Mouse (Mus musculus) myocyte (in vitro differentiated cells): Measurements from ENCODE around the gene Sebox.

Experiments used
- CEBPB ChIP-seq: IDR thresholded peaks from 2 replicates; pipeline ENCODE4 v1.6.1; 2011; ENCODE audit warnings: mild to moderate bottlenecking, moderate library complexity; ENCODE audit not compliant: poor library complexity, insufficient read depth, severe bottlenecking
- MAX ChIP-seq: IDR thresholded peaks from one replicate; pipeline ENCODE4 v1.6.1; 2011; ENCODE audit warnings: low read depth, mild to moderate bottlenecking, control low read depth
- MYOD1 ChIP-seq, 3 experiments: IDR thresholded peaks; one replicate each; pipeline ENCODE4 v1.6.1; 2011; ENCODE audit warnings: control low read depth in 2 of 3, low read depth in 2 of 3, mild to moderate bottlenecking in 2 of 3, moderate library complexity in 1 of 3; ENCODE audit not compliant: insufficient read length in 2 of 3, control insufficient read depth in 1 of 3
- MYOG ChIP-seq, 3 experiments: IDR thresholded peaks; one replicate each; pipeline ENCODE4 v1.6.1; 2011; ENCODE audit warnings: control low read depth in 2 of 3, low read depth in 2 of 3, mild to moderate bottlenecking in 2 of 3; ENCODE audit not compliant: insufficient read length in 2 of 3, control insufficient read depth in 1 of 3, insufficient read depth in 1 of 3
- POLR2A ChIP-seq: IDR thresholded peaks from one replicate; pipeline ENCODE4 v1.6.1; 2011; ENCODE audit warnings: low read depth, mild to moderate bottlenecking, control low read depth, moderate library complexity; ENCODE audit not compliant: insufficient read length
- POLR2AphosphoS2 ChIP-seq: IDR thresholded peaks from one replicate; pipeline ENCODE4 v1.6.1; 2011; ENCODE audit warnings: low read depth, control low read depth; ENCODE audit not compliant: insufficient read length
- REST ChIP-seq: IDR thresholded peaks from one replicate; pipeline ENCODE4 v1.6.1; 2011; ENCODE audit warnings: mild to moderate bottlenecking, control low read depth, moderate library complexity; ENCODE audit not compliant: insufficient read depth, insufficient read length
- TCF12 ChIP-seq: IDR thresholded peaks from one replicate; pipeline ENCODE4 v1.6.1; 2011; ENCODE audit warnings: mild to moderate bottlenecking, control low read depth; ENCODE audit not compliant: poor library complexity, insufficient read depth, severe bottlenecking
- USF1 ChIP-seq: IDR thresholded peaks from one replicate; pipeline ENCODE4 v1.6.1; 2011; ENCODE audit warnings: low read depth, mild to moderate bottlenecking, control low read depth, moderate library complexity

- no peak for TF ChIP-seq USF1
- no peak for TF ChIP-seq POLR2A
- no peak for TF ChIP-seq REST
- TF ChIP-seq CEBPB: no peak
- TF ChIP-seq MYOG (IDR thresholded peaks at IDR 0.05; ENCODE audit: control insufficient read depth in 1 of 3, insufficient read depth in 1 of 3, insufficient read length in 2 of 3, low read depth in 2 of 3): no peak
- TF ChIP-seq MYOD1 (IDR thresholded peaks at IDR 0.05; ENCODE audit: control insufficient read depth in 1 of 3, insufficient read length in 2 of 3, low read depth in 2 of 3): no peak
- no peak for TF ChIP-seq MAX
- no peak for TF ChIP-seq POLR2AphosphoS2
- no peak for TF ChIP-seq TCF12
Measured at GRCm38 (mm10) chr11:78475289-78475688, 28.0 kb upstream of the Sebox start.
